15 mouse cellular contexts compared by ENCODE assay signal in the genomic region with DNA sequence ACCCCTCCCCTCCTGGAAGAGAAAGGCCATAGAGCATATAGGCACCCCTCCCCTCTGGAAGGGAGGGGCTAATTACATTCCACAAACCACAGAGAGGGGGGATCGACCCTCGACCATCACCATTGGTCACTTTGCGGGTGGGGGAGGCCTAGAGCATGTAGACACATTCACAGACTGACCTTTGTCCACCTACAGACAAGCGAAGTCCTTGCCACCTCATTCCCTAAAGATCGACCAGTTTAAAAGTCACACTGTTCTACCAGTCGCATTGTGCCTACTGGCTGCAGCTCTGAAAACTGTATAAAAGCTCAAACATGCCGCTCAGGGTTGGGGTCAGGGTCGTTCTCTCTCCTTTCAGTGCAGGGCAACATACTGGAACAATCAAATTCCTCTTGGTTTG. TPM values are rescaled to one million over a fixed set of nuclear protein-coding genes. Genes with fewer than 3 reads are reported as not detected.
DNase-seq lines count a peak whose midpoint lies in the region; ATAC-seq and TF ChIP-seq lines count a peak whose summit lies in the region.
"Had no signal": no experiment of that assay in that cellular context is flagged by ENCODE, and none has a peak within 500 bp of the region (broad histone marks: within the 10 kb centered on the region; RNA-seq: fewer than 3 reads in every experiment).

No protein-coding gene starts in this region.

- no peaks in the 10 kb centered on the region for H3K36me3 ChIP-seq in forebrain, embryonic 11.5 days (ENCODE audit: control insufficient read depth, insufficient read depth, low read length)
- H3K36me3 ChIP-seq in lung, postnatal 0 days (ENCODE audit: insufficient read depth, low read length), result no peaks in the 10 kb centered on the region; the same call in 1 of the 2 replicates

- peak; percentile 51 for DNase-seq in adrenal gland, postnatal 10 days
- DNase-seq in adrenal gland, adult 18-20 months (ENCODE audit: low spot score in 2 of 2), result no peak
- peak; percentile 27 to 52 for DNase-seq in kidney, postnatal 4 days
- DNase-seq in kidney, adult 18-20 months, result no peak
- DNase-seq in liver, result peak; percentile 54
- peak; percentile 33 to 37 for DNase-seq in thymus, postnatal 36 days
- no peak for DNase-seq in forebrain, embryonic 11.5 days (ENCODE audit: low spot score)
- DNase-seq in lung, postnatal 0 days (ENCODE audit: low spot score), result no peak
- DNase-seq: lung, postnatal 14 days had no signal

- no peak overlapping the region for H3K27ac ChIP-seq in forebrain, embryonic 11.5 days (ENCODE audit: low read depth, low read length)
- H3K27ac ChIP-seq in lung, postnatal 0 days (ENCODE audit: low read length), result no peak overlapping the region
- H3K27ac ChIP-seq: hindbrain, embryonic 14.5 days had no signal

- no peak overlapping the region for H3K4me3 ChIP-seq in forebrain, embryonic 11.5 days (ENCODE audit: low read depth, low read length)
- H3K4me3 ChIP-seq in lung, postnatal 0 days (ENCODE audit: low read depth, low read length), result no peak overlapping the region
- H3K4me3 ChIP-seq: erythroblast, embryonic 14.5 days; heart, embryonic 12.5 days; layer of hippocampus, adult 2 months had no signal

- ATAC-seq in forebrain, embryonic 11.5 days (replicated peaks; ENCODE audit: low FRiP score), result no peak
- ATAC-seq in lung, postnatal 0 days, result no peak
- ATAC-seq: midbrain, embryonic 16.5 days had no signal

- H3K4me2 ChIP-seq in forebrain, embryonic 11.5 days (ENCODE audit: low read depth, low read length, severe bottlenecking), result no peak overlapping the region
- no peak overlapping the region for H3K4me2 ChIP-seq in lung, postnatal 0 days (replicated peaks; ENCODE audit: low read depth, low read length)
- H3K4me2 ChIP-seq: heart, embryonic 12.5 days; hindbrain, embryonic 14.5 days had no signal

- no peaks in the 10 kb centered on the region for H3K4me1 ChIP-seq in forebrain, embryonic 11.5 days (replicated peaks; ENCODE audit: control insufficient read depth, insufficient read depth, low read length)
- no peaks in the 10 kb centered on the region for H3K4me1 ChIP-seq in lung, postnatal 0 days (ENCODE audit: insufficient read depth, low read depth, low read length)
- H3K4me1 ChIP-seq: heart, embryonic 12.5 days had no signal

- no peaks in the 10 kb centered on the region for H3K9me3 ChIP-seq in forebrain, embryonic 11.5 days (ENCODE audit: control insufficient read depth, low read length)
- no peaks in the 10 kb centered on the region for H3K9me3 ChIP-seq in lung, postnatal 0 days (ENCODE audit: low read length)
- H3K9me3 ChIP-seq: heart, embryonic 12.5 days had no signal

- no peak overlapping the region for H3K9ac ChIP-seq in forebrain, embryonic 11.5 days (ENCODE audit: low read length)
- no peak overlapping the region for H3K9ac ChIP-seq in lung, postnatal 0 days (replicated peaks; ENCODE audit: low read depth)
- H3K9ac ChIP-seq: heart, embryonic 12.5 days; hindbrain, embryonic 14.5 days had no signal

- 74% methylated on average over 8 of the region's 8 CpGs for WGBS in forebrain, embryonic 11.5 days
- WGBS in lung, postnatal 0 days, result 61% methylated on average over 8 of the region's 8 CpGs

- no peak for TF ChIP-seq CTCF in lung, postnatal 0 days (IDR thresholded peaks at IDR 0.05)

- H3K27me3 ChIP-seq in forebrain, embryonic 11.5 days (ENCODE audit: control insufficient read depth, insufficient read depth, low read length), result no peaks in the 10 kb centered on the region
- no peaks in the 10 kb centered on the region for H3K27me3 ChIP-seq in lung, postnatal 0 days (replicated peaks; ENCODE audit: insufficient read depth, low read length)
- H3K27me3 ChIP-seq: heart, embryonic 12.5 days had no signal

- no peak for TF ChIP-seq EP300 in lung, postnatal 0 days (IDR thresholded peaks at IDR 0.05)

RNA-seq across cellular contexts. Expression of a gene that starts 15.7 kb away (rescaled TPM):
- 100 to 1,000 TPM; 130 to 133 TPM for total RNA-seq in adrenal gland, postnatal 10 days (2021)
- 100 to 1,000 TPM; 101 to 207 TPM for total RNA-seq in adrenal gland, adult 18-20 months (2021)
- polyA plus RNA-seq in forebrain, embryonic 11.5 days (2014; fragmentation: Nextera tagmentation; extraction: Ambion mirVana), result 20.9 and 21.5 TPM in 2 replicates
- 46.4 and 54.9 TPM in 2 replicates for polyA plus RNA-seq in lung, postnatal 0 days (2015; fragmentation: Nextera tagmentation; extraction: Ambion mirVana)

RNA-seq across cellular contexts. Expression of a gene that starts 36.6 kb away (rescaled TPM):
- under 1 TPM; 0.55 to 0.57 TPM for total RNA-seq in adrenal gland, postnatal 10 days (2021)
- total RNA-seq in adrenal gland, adult 18-20 months (2021), result 1 to 10 TPM in 1 of 2 experiments, under 1 TPM in 1; 0.60 to 1.7 TPM
- polyA plus RNA-seq in forebrain, embryonic 11.5 days (2014; fragmentation: Nextera tagmentation; extraction: Ambion mirVana), result 0.45 and 0.75 TPM in 2 replicates
- 1.2 and 1.7 TPM in 2 replicates for polyA plus RNA-seq in lung, postnatal 0 days (2015; fragmentation: Nextera tagmentation; extraction: Ambion mirVana)
- total RNA-seq: neutrophil, adult 5-6 weeks had no signal
- polyA plus RNA-seq: erythroblast, embryonic 14.5 days had no signal

RNA-seq across cellular contexts. Expression of a gene that starts 39.0 kb away (rescaled TPM):
- 1 to 10 TPM; 2.8 to 4.0 TPM for total RNA-seq in adrenal gland, postnatal 10 days (2021)
- 1 to 10 TPM; 2.8 to 4.3 TPM for total RNA-seq in adrenal gland, adult 18-20 months (2021)
- 4.9 and 6.4 TPM in 2 replicates for polyA plus RNA-seq in forebrain, embryonic 11.5 days (2014; fragmentation: Nextera tagmentation; extraction: Ambion mirVana)
- 9.1 and 10.7 TPM in 2 replicates for polyA plus RNA-seq in lung, postnatal 0 days (2015; fragmentation: Nextera tagmentation; extraction: Ambion mirVana)

Comparison
In these comparisons a context has a peak if more than half of its experiments do, and no peak if none do; other contexts are left out.
1. DNase-seq: peak in adrenal gland, postnatal 10 days (single experiment), kidney, postnatal 4 days (2 of 2), liver (single experiment) and thymus, postnatal 36 days (2 of 2); none in adrenal gland, adult 18-20 months (0 of 2), kidney, adult 18-20 months (single experiment), forebrain, embryonic 11.5 days (single experiment) and lung, postnatal 0 days (single experiment).